Mouse (Mus musculus): ENCODE results near the gene Sfxn3.
A peak's percentile ranks its signal among the peaks of the same experiment; 100 is the strongest.

Gene Sfxn3

DNA sequence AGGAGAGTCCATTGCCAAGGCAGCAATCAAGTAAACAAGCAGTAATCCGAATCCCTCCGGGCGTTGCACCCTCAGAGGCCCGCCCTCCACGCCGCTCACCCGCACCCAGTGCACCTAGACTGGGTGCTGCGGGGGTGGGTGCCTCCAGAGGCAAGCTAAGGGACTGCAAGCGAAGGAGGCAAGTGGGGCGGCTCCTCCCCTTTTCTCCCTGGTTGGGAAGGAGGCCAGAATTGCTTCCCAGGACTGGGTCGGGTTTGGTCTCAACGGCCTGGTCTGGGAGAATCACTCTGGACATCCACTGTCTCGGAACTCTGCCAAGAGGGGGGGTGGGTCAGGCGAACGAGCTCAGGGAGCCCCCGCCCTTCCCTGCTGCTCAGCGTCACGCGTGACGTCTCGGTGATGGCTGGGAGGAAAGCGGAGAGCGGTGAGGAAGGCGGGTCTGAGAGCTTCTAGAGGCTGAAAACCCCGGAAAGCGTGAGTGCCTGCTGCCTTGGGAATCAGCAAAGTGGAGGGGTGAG, at the start of gene Sfxn3:
TSS of gene Sfxn3 (plus strand) at position 87 of the 518 bp plus-strand sequence.
- peak; percentile 91 for DNase-seq (ENCODE audit: low read depth, low spot score)

DNA sequence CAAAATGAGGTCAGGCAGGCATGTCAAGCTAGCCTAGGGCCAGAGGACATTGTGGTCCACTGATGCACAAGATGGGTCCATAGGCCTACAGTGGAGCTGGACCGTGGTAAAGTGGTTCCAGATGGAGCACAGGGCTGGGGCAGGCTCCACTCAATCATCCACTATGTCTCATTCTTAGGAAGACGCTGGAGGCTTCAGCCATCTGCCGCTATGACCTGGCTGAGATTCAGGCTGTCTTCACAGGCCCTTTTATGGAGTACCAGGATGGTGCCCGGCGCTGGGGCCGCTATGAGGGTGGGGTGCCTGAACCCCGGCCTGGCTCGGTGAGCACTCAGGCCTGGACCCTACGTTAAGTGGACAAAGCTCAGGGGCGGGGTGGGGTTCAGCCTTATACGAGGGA, 49.5 kb upstream of the Sfxn3 start:
- DNase-seq (ENCODE audit: low read depth, low spot score) = no peak

DNA sequence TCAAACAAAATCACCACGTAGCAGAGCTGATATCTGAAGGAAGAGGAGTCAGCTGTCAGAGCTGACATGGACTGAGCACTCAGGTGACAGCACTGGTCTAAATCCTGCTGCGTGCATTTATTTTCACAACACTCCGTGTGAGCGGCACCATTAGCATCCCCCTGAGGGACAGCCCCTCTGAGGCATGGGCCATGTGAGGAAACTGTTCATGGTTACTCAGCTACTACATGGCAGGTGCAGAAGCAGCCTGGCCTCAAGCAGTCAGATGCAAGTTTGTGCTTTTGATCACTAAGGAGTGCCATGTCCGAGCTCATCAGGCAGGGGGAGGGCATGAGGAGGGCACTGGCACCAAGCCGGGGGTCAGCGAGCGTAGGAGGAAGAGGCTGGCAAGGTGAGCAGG, 47.7 kb upstream of the Sfxn3 start:
- no peak for DNase-seq (ENCODE audit: low read depth, low spot score)

DNA sequence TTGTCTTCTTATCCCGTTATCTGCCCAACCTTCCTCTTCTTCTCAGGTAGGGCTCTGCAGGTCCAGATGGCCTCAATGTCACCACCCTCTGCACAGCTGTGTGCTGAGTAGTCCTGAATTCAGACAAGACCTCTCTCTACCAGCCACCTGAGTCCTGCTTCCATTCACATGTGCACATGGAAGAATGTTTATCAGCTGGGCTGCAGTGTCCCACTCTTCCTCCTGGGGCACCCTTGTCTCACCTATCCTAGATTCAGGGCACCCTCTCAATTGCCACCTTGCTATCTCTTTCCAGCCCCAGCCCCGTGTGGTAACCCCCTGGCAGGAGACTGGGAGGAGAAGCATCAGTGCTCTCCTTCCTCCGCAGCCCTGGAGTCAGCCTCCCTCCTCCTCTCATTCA, 45.0 kb upstream of the Sfxn3 start:
- DNase-seq (ENCODE audit: low read depth, low spot score) = no peak

DNA sequence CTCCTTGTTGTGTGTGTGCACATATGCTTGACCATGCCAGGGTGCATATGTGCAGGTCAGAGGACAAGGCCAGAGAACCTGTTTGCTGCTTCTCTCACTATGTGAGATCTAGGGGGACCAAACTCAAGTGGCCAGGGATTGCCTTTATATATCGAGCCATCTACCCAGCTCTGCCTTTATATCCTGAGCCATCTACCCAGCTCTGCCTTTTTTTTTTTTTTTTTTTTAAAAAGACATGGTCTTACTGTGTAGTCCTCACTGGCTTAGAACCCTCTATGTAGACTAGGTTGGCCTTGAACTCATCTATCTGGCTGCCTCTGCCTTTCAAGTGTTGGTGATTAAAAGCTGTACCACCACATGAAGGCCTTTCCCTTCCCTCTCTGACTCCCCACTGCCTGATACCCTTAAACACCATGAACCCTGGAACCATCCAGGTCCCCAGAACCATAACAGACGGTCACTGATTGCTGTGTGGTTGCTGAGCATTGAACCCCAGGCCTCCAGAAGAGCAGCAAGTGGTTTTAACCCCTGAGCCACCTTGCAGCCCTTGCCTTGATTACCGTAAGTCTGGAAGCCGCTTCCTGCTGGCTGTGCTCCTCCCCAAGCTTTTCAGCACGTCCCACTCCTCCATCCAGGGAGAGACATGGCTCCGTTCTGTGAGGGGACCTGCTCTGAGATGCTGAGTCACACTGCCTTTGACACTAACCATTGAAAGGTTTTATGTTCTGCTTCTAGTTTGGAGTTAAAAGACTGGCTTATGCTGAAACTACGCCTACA, 43.4 kb upstream of the Sfxn3 start:
- no peak for DNase-seq (ENCODE audit: low read depth, low spot score)

DNA sequence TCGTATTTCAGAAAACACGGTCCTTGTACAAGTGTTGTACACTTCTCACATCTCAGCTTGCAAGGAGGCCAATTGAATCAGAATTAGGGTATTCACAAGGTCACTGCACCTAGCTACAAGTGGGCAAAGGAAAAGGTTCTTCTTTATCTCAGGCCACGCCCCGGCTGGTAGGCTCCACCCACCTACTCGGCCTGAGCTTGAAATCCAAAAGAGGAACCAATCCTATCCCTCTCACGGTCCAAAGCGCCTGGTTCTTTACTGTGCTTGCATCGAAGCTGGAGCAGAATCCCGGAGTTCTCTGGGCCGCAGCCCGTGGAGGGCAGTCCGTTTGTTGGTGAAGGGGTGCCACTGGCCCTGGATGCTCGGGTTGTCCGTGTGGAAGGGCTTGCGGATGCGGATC, 41.9 kb upstream of the Sfxn3 start, which contains the start of gene Twnk:
TSS of gene Twnk (plus strand) at position 220 of the 400 bp plus-strand sequence.
- no peak for DNase-seq (ENCODE audit: low read depth, low spot score)

DNA sequence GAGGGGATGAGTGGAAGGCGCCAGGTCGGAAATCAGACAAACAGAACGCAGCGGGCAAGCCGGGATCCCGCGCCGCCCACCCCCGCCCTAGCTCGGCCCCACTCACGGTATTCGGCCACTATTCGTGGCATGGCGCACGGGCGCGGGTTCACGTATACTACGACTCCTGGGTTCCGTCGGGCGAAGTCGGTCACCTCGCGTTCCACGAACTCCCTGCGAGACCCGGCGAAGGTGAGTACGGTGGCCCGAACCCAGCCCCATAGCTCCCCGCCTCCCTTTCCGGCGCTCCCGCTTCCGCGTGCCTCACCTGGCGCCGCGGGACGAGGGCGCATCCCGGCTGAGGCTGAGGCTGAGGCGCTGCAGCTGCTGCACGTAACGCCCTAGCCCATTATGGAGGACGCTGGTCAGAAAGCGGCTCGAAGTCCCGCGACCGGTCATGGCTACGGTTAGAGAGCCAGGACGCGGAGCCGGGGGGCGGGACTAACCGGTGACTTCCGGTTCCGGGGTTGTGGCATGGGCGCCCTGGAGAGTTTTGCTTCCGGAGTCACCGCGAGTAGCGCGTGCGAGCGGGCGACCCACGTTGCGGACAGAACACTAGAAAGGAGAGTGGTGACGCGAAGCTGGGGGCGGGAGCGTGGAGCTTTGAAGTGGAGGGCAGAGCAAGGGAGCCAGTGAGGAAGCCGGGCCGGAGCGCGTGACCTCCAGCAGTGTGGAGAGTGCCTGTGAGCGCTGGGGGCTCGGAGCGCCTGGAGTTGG, 41.2 kb upstream of the Sfxn3 start, which contains the start of gene Mrpl43:
TSS of gene Mrpl43 (minus strand) at position 486 of the 756 bp plus-strand sequence.
- DNase-seq (ENCODE audit: low read depth, low spot score) = peak; percentile 90

DNA sequence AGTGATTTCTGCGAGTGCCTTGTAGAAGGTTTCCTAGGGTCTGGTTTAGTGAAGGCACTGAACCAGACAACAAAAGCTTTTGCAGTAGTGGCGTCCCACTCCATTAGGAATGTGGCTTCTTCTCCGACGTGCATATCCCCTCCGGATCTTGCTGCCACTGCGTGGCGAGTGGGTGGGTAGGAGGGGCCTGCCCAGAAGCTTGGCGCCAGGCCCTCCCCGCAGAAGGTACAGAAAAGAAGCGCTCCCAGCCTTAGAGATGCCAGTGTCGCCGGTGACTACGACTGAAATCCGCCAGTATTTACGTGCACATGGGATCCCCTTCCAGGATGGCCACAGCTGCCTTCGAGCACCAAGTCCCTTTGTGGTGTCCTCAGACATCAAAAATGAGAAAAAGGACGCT, 40.3 kb upstream of the Sfxn3 start:
- DNase-seq (ENCODE audit: low read depth, low spot score) = no peak

DNA sequence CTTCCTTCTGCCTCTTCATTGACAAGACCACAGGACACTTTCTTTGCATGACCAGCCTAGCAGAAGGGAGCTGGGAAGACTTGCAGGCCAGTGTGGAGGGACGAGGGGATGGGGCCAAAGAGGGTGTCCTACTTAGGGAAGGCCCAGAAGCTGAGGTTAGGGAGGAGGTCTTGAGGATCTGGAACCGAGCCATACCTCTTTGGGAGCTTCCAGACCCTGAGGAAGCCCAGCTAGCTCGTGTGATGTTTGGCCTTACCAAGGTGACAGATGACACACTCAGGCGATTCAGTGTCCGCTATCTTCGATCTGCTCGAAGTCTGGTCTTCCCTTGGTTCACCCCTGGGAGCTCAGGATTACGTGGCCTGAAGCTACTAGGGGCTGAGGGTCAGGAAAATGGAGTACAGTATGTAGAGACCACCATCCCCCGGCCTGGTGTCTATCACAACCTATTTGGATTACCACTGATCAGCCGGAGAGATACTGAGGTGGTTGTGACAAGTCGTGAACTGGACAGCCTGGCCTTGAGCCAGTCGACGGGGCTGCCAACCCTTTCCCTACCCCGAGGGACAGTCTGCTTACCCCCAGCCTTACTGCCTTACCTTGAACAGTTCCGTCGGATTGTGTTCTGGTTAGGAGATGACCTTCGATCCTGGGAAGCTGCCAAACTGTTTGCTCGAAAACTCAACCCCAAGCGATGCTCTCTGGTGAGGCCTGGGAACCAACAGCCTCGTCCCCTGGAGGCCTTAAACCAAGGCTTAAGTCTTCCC, 39.7 kb upstream of the Sfxn3 start:
- DNase-seq (ENCODE audit: low read depth, low spot score) = no peak

DNA sequence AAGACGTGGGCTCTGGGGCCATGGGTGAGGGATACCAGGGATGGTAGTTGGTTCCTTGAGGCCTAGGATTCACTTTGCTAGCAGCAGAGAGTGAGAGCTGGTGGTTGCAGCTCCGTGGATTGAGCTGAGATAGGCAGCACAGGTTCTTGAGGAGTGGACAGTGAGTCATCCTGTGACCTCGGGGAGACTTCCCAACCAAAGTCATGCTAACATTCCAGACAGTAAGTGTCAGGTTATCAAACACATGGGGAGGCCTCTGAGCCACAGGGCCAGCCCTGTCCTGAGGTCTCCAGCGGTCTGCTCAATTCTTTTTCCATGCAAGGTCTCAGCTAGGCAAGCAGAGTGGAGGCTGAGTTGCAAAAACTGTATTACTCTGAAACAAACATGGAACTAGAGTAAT, 36.7 kb upstream of the Sfxn3 start:
- no peak for DNase-seq (ENCODE audit: low read depth, low spot score)

DNA sequence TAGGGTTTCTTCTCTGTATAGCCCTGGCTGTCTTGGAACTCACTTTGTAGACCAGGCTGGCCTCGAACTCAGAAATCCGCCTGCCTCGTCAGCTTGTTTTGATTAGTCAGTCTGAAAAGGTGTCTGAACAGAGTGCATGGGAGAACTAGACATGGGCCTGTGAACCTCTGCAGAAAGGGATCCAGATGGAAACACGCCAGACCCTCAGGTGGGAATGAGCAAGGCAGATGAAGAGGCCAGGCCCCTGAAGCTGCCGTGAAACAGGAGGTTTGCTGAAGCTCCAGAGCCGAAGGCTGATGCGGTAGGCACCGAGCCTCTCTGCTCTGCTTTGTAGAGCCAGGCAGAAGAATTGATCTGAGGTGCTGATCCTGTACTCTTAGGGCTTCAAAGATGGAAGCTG, 35.1 kb upstream of the Sfxn3 start:
- no peak for DNase-seq (ENCODE audit: low read depth, low spot score)

DNA sequence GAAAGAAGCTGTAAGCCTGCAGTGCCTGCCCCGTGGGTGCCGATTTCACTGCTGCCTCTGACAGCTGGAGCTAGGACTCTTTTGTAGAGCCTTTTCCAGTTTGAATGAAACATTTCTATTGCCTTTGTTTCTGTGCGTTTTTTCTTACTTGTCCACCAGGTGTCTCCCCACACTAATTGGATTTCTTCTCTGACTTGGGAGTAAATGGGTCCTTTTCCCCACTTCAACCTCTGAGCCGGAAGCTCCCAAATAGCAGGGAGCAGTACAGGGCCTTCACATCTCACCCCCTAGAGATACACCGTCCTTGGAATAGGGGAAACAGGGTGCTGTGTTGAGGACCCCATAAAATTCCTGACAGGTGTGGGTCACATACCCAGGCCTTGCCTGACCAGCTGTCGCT, 34.7 kb upstream of the Sfxn3 start:
- DNase-seq (ENCODE audit: low read depth, low spot score) = no peak

DNA sequence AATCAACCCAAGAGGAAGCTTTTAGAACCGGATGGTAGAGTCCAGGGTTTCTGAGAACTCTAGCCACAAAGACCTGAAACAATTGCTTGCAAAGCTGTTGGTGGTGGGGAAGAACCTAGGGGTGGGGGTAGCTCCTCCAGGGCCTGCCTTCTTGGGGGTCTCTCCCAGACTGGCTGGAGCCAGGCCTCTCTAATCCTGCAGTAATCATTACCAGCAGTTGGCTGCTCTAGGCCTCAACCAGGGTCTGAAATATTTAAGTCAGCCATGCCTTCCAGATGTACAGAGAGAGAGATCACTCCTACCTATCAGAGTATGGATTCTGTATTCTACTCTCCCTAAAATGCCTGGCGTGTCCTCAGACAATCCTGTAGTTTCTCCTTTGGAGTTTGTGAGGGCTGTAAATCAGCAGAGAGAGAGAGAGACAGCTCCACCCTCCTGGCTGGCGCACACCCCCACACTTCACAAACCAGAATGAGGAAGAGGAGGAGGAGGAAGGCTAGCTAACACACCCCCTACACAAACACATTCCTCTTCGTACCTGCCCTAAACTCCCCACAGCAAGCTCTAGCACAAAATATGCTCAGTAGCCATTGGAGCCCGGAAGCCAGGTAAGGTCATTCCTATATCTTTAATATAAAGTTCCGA, 33.6 kb upstream of the Sfxn3 start:
- DNase-seq (ENCODE audit: low read depth, low spot score) = no peak

DNA sequence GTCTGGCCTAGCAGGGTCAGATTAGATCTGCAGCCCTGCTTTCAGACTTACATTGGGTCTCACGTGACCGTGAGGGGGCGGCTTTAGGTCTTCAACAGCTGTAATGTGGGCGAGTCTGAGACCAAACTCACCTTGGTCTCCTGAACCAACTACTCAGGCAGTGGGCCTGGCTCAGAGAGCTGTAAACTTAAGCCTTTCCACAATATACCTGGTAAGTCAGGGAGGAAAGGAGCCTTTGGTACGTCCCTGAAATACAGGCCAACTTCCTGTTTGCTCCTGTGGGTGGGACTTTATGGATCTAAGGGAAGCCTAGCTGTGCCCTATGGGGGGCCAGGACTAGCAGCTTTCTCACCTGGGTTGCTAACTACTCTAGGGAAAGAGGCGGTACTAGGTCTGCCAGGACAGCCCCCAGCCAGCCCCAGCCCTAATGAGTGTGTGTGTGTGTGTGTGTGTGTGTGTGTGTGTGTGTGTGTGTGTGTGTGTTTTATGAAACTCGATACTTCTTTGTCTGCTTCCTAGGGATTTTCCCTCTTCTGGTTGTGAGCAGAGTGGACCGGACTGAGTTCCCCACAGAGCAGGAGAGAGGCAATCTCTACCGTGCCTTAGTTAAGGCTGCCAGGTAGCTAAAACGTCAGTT, 32.9 kb upstream of the Sfxn3 start, which contains the start of gene Lzts2:
TSS of gene Lzts2 (plus strand) at position 80 of the 637 bp plus-strand sequence.
- DNase-seq (ENCODE audit: low read depth, low spot score) = no peak

DNA sequence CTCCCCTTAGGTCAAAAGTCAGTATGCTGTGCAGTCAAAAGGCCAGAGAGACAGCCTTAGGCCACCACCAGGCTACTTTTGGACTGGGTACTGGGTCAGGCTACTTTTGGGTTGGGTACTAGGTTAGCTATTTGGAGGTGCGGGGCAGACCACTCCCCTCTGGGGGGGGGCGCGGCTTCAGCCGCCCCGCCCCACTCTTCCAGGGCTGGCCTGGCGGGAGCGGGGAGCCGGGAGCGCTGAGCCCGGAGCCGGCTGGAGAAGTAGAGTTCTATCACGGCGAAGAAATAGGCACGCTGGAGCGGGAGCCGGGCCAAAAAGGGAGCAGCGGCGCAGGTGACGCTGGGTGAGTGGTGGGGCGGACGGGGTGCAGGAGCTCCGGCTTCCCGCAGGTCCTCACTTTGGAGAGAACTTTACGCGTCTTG, 32.3 kb upstream of the Sfxn3 start:
- no peak for DNase-seq (ENCODE audit: low read depth, low spot score)

DNA sequence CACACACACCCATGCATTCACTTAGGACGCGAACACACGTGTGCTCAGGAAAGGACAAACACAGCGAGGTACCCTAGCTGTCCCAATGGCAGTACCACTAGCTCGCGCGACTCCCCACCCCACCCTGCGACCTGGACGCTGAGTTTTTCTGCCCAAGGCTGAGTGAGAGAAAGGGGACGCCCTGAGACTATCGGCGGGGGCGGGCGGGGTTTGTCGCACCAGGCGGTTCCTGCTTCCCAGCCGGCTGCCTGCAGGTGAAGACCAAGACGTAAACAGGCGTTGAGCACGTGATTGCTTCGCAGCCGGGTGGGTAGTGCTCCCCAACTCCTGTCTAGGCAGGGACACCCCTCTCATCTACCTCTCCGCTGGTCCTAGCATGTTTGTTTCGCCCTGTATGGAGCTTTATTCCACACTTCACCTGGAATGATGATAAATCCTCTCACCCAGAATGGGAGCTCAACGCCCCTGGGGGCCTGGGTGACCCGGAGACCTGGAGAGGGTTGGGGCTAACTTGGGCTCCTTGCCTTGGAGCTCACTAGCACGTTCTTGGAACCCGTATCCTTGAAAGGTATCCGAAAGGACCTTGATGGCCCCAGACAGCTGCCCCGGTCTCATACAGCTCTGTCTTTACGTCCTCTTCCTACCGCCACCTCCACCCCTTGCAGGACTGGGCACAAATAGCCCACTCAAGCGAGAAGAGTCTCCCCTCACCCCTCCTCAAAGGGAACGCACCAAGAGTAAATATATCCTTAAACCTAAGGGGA, 31.6 kb upstream of the Sfxn3 start:
- no peak for DNase-seq (ENCODE audit: low read depth, low spot score)

DNA sequence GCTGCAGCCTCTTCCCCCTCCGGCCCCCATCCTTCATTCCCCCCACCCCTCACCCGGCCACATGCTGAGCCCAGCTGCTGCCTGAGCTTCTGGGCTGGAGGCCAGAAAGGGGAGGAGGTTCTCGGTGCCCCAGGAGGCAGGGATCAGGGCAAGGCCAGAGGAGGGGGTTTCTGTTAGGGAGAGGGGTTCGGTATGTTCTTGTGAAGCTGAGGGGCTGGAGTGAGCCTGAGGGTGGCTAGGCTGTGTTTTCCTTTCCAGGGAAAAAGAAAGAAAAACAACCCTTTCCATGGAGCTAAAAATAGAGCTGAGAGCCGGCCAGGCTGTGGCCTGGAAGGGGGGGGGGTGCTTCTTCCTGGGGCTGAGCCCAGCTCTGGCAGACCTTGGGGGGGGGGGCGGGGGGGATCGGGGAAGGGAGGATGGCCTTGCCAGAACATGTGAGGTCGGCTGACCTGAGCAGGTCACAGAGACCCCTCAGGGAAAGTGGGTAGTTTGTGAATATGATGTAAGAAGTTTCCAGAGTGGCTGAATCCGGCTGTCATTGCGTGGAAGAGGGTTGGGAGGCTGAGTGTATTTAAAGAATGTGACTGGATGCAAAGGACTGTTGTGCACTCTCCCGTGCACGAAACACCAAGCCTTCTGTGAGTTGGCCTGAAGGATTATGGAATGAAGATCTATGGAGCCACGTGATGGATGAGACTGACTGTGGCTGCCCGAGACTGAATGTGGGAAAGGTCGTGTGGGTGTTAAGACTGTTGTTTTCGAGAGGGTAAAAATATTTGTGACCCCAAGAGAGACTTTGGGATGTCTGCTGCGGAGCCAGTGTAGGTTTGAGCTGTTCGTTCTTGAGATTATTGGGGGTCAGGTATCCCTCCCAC, 30.7 kb upstream of the Sfxn3 start:
- peak; percentile 88 for DNase-seq (ENCODE audit: low read depth, low spot score)

DNA sequence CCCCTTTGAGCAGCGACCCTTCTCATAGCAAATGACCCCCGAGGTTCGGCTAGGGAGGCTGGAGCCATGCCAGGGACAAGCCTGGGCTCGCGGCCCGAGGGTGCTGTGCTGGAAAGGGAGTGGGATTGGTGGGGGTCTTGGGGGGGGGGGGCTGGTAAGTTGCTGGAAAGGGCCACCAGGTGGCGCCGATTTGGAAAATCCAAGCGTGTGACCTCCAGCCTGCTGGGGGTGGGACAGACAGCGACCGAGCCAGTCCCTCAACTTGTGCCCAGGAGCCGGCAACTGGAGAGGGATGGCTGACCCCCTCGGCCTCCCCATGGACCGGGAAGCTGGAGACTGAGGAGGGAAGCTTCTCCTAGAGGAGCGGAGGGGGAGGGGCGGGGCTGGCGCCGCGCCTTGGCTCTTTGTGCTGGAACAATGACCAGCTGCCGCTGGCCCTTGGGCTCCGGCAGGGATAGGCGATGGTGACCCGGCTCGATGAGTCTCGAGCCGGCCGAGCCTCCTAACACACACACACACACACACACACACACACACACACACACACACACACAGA, 30.0 kb upstream of the Sfxn3 start:
- peak; percentile 72 for DNase-seq (ENCODE audit: low read depth, low spot score)

DNA sequence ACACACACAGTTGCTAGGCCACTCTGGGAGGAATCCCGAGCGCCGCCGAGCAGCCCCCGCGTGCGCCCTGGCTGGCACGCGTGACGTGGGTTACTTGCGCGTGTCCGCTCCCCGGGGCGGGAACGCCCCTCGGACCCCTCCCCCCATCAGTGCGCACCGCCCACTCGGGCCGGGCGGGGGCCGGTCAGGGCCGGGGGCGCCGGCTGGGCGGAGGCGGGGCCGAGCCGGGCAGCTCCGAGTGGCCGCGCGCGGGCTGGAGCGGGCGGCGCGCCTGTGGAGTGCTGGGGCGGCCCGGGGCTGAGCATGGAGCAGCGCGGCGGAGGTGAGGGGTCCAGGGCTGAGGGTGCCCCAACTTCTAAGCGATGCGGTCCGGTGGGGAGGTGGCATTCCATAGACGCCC, 29.4 kb upstream of the Sfxn3 start:
- DNase-seq (ENCODE audit: low read depth, low spot score) = no peak
